Mouse (Mus musculus) urinary bladder, postnatal 36 days (tissue): ENCODE measurements at regions not wholly inside any gene's neighbourhood (a gene's known extent, or its start where the extent isn't known, plus 50 kb on each side); places are given as distances from the start of the nearest gene placed in this dataset.
A peak's percentile ranks its signal among the peaks of the same experiment; 100 is the strongest.

Experiments
- DNase-seq, 2 experiments: peaks; one replicate each; pipeline ENCODE4 v3.0.0; 2022; ENCODE audit warnings: low spot score in 2 of 2, mixed read lengths in 1 of 2

GRCm38 (mm10) chr8:103873598-103874502, 227.6 kb upstream of the Cdh5 start:
- DNase-seq = peak in 1 of 2 experiments; percentile 4

GRCm38 (mm10) chr8:103874506-103874905, 226.9 kb upstream of the Cdh5 start:
- no peak for DNase-seq

GRCm38 (mm10) chr8:103879505-103879904, 221.9 kb upstream of the Cdh5 start:
- DNase-seq = no peak

GRCm38 (mm10) chr8:103880431-103881145, 220.8 kb upstream of the Cdh5 start:
- peak in 1 of 2 experiments; percentile 25 for DNase-seq

GRCm38 (mm10) chr8:103881146-103881486, 220.3 kb upstream of the Cdh5 start:
- peak in 1 of 2 experiments; percentile 37 for DNase-seq

GRCm38 (mm10) chr8:103884873-103885780, 216.3 kb upstream of the Cdh5 start:
- DNase-seq = no peak

- DNase-seq = no peak
These were observed 206.8 kb upstream of the Cdh5 start for GRCm38 (mm10) chr8:103894589-103894988.

GRCm38 (mm10) chr8:103895132-103895531, 206.3 kb upstream of the Cdh5 start:
- DNase-seq = no peak

GRCm38 (mm10) chr8:103897463-103897862, 204.0 kb upstream of the Cdh5 start:
- no peak for DNase-seq

- no peak for DNase-seq
These were observed 198.9 kb upstream of the Cdh5 start for GRCm38 (mm10) chr8:103902516-103902915.

GRCm38 (mm10) chr8:103903635-103904034, 197.8 kb upstream of the Cdh5 start:
- DNase-seq = no peak

GRCm38 (mm10) chr8:103907662-103908061, 193.8 kb upstream of the Cdh5 start:
- no peak for DNase-seq

- no peak for DNase-seq
These were observed 190.0 kb upstream of the Cdh5 start for GRCm38 (mm10) chr8:103911287-103912015.

- DNase-seq = peak in 1 of 2 experiments; percentile 3
These were observed 188.2 kb upstream of the Cdh5 start for GRCm38 (mm10) chr8:103912983-103913926.

GRCm38 (mm10) chr8:103913927-103914640, 187.3 kb upstream of the Cdh5 start:
- peak in 1 of 2 experiments; percentile 1 for DNase-seq

- DNase-seq = no peak
These were observed 182.1 kb upstream of the Cdh5 start for GRCm38 (mm10) chr8:103919324-103919723.

GRCm38 (mm10) chr8:103921621-103922020, 179.8 kb upstream of the Cdh5 start:
- DNase-seq = no peak

GRCm38 (mm10) chr8:103922746-103923145, 178.7 kb upstream of the Cdh5 start:
- no peak for DNase-seq

GRCm38 (mm10) chr8:103932681-103933080, 168.7 kb upstream of the Cdh5 start:
- DNase-seq = no peak
